Mouse (Mus musculus): Measurements from ENCODE around the gene Adcy9. TPM values are rescaled to one million over a fixed set of nuclear protein-coding genes. Genes with fewer than 3 reads are reported as not detected.

The Adcy9 gene
- polyA plus RNA-seq (2015; fragmentation: Illumina TruSeq; extraction: RNeasy Lipid Tissue Mini Kit (QIAGEN cat#74804); ENCODE audit: insufficient read depth, low replicate concordance) = 1.7 TPM

DNA sequence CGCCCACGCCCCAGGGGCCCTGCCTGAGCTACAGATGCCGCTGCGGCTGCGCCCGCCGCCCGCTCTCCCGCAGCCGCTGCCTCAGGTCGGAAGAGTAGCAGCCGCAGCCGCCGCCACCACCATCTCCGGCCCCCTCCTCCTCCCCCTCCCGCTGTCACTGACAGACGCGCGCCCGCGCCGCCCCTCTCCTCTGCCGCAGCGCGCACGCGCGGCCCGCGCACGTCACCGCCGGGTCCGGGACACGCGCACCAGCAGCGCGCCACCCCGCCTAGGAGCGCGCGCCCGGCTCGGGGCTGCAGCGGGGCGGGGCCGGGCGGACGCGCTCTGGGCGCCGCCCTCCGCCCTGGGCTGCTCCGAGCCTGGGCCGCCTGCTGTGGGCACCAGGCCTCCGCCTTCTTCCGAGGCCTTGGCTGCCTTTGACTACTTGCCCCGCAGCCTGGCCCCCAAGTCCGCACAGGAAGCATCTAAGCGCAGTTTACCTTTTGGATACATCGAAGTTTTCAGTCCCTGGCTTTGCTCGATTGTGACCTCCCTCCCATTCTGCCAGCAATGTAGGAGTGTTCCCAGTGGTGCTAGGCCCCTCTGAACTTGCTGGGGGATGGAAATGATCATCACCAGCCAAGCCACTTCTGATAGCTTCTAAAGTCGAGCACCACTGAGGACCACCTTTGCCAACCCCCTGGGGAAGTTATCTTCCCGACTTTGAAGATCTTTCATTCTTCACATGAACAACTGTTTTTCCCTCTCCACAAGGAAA lies at the start of gene Adcy9:
Gene Adcy9, minus strand, starts transcription at position 201 of the 757 bp plus-strand sequence.

Other genes with a start within 250 kb of the Adcy9 start
- 39.2 TPM for gene Crebbp, start 206.5 kb downstream of the Adcy9 start, polyA plus RNA-seq (2015; fragmentation: Illumina TruSeq; extraction: RNeasy Lipid Tissue Mini Kit (QIAGEN cat#74804); ENCODE audit: insufficient read depth, low replicate concordance)
- gene Srl, start 121.3 kb upstream of the Adcy9 start, polyA plus RNA-seq (2015; fragmentation: Illumina TruSeq; extraction: RNeasy Lipid Tissue Mini Kit (QIAGEN cat#74804); ENCODE audit: insufficient read depth, low replicate concordance) = 1.3 TPM
- gene Tfap4, start 139.4 kb upstream of the Adcy9 start, polyA plus RNA-seq (2015; fragmentation: Illumina TruSeq; extraction: RNeasy Lipid Tissue Mini Kit (QIAGEN cat#74804); ENCODE audit: insufficient read depth, low replicate concordance) = 3.9 TPM
- 2.8 TPM for gene Glis2, start 174.2 kb upstream of the Adcy9 start, polyA plus RNA-seq (2015; fragmentation: Illumina TruSeq; extraction: RNeasy Lipid Tissue Mini Kit (QIAGEN cat#74804); ENCODE audit: insufficient read depth, low replicate concordance)
- 28.6 TPM for gene Pam16, start 204.5 kb upstream of the Adcy9 start, polyA plus RNA-seq (2015; fragmentation: Illumina TruSeq; extraction: RNeasy Lipid Tissue Mini Kit (QIAGEN cat#74804); ENCODE audit: insufficient read depth, low replicate concordance)
- 2.1 TPM for gene Vasn, start 219.4 kb upstream of the Adcy9 start, polyA plus RNA-seq (2015; fragmentation: Illumina TruSeq; extraction: RNeasy Lipid Tissue Mini Kit (QIAGEN cat#74804); ENCODE audit: insufficient read depth, low replicate concordance)
- 34.5 TPM for gene Dnaja3, start 219.5 kb upstream of the Adcy9 start, polyA plus RNA-seq (2015; fragmentation: Illumina TruSeq; extraction: RNeasy Lipid Tissue Mini Kit (QIAGEN cat#74804); ENCODE audit: insufficient read depth, low replicate concordance)